Mouse (Mus musculus) right cerebral cortex, adult 18-20 months (tissue): ENCODE results near the gene Agtrap.
"Not testable (repeated sequence)": the region's sequence is repeated elsewhere in the genome, so short reads cannot be mapped to it uniquely, and the experiment has no call there.

Source experiments
- DNase-seq: peaks from one replicate; pipeline ENCODE4 v3.0.0; 2022; ENCODE audit warnings: mixed read lengths

Agtrap gene

GRCm38 (mm10) chr4:148074521-148075189 lies 13.2 kb downstream of the Agtrap start:
- DNase-seq: no peak

- no peak for DNase-seq
Measured at GRCm38 (mm10) chr4:148071508-148071907, 16.3 kb downstream of the Agtrap start.

GRCm38 (mm10) chr4:148069602-148070218 lies 18.1 kb downstream of the Agtrap start:
- DNase-seq: no peak

- no peak for DNase-seq
Measured at GRCm38 (mm10) chr4:148067346-148067745, 20.5 kb downstream of the Agtrap start.

GRCm38 (mm10) chr4:148066401-148066744 lies 21.5 kb downstream of the Agtrap start:
- no peak for DNase-seq

- DNase-seq: no peak
Measured at GRCm38 (mm10) chr4:148065702-148066400, 22.0 kb downstream of the Agtrap start.

- no peak for DNase-seq
Measured at GRCm38 (mm10) chr4:148061086-148061480, 26.7 kb downstream of the Agtrap start.

GRCm38 (mm10) chr4:148060120-148061085 lies 27.4 kb downstream of the Agtrap start:
- no peak for DNase-seq

- DNase-seq: no peak
Measured at GRCm38 (mm10) chr4:148058993-148059392, 28.8 kb downstream of the Agtrap start.

- DNase-seq: no peak
Measured at GRCm38 (mm10) chr4:148058218-148058819, 29.5 kb downstream of the Agtrap start.

- DNase-seq: no peak
Measured at GRCm38 (mm10) chr4:148057661-148058209, 30.1 kb downstream of the Agtrap start.

GRCm38 (mm10) chr4:148056801-148057200 lies 31.0 kb downstream of the Agtrap start:
- no peak for DNase-seq

GRCm38 (mm10) chr4:148056246-148056645 lies 31.6 kb downstream of the Agtrap start:
- no peak for DNase-seq

- no peak for DNase-seq
Measured at GRCm38 (mm10) chr4:148054961-148055695, 32.7 kb downstream of the Agtrap start.

- DNase-seq: peak; percentile 89
Measured at GRCm38 (mm10) chr4:148053417-148053920, 34.4 kb downstream of the Agtrap start.

GRCm38 (mm10) chr4:148052976-148053375 lies 34.9 kb downstream of the Agtrap start:
- DNase-seq: no peak

GRCm38 (mm10) chr4:148051886-148052285 lies 35.9 kb downstream of the Agtrap start:
- DNase-seq: no peak

GRCm38 (mm10) chr4:148051046-148051776 lies 36.6 kb downstream of the Agtrap start:
- no peak for DNase-seq

- not testable (repeated sequence) for DNase-seq
Measured at GRCm38 (mm10) chr4:148050396-148050914, 37.4 kb downstream of the Agtrap start.

- no peak for DNase-seq
Measured at GRCm38 (mm10) chr4:148046450-148047031, 41.3 kb downstream of the Agtrap start.
